Mouse (Mus musculus) kidney, postnatal 0 days (tissue): Measurements from ENCODE around the gene Cnr1. TPM values are rescaled to one million over a fixed set of nuclear protein-coding genes. Genes with fewer than 3 reads are reported as not detected.

Experiments used
- ATAC-seq: fragments of 200-750 bp; cut with Nextera tagmentation; replicated peaks from 2 replicates; pipeline ENCODE4 v1.8.0; 2017; ENCODE audit warnings: low read depth, moderate number of reproducible peaks, moderate TSS enrichment, moderate library complexity; ENCODE audit not compliant: low FRiP score
- DNase-seq: peaks from one replicate; pipeline ENCODE4 v3.0.0-alpha.2; 2016; ENCODE audit warnings: low spot score
- H3K27ac ChIP-seq: fragments of 300-500 bp; sonication (generic); 2 replicates; pipeline ENCODE4 v1.5.1; 2014; ENCODE audit warnings: mild to moderate bottlenecking
- H3K27me3 ChIP-seq: fragments of 300-500 bp; sonication (generic); 2 replicates; pipeline ENCODE4 v1.6.1; 2014; ENCODE audit warnings: low read length, mixed read lengths; ENCODE audit not compliant: insufficient read depth
- H3K36me3 ChIP-seq: fragments of 300-500 bp; sonication (generic); 2 replicates; pipeline ENCODE4 v1.6.1; 2014; ENCODE audit warnings: low read length, mixed read lengths; ENCODE audit not compliant: insufficient read depth
- H3K4me1 ChIP-seq: fragments of 300-500 bp; sonication (generic); replicated peaks from 2 replicates; pipeline ENCODE4 v1.6.1; 2014; ENCODE audit warnings: antibody characterized with exemption, low read length, mixed read lengths; ENCODE audit not compliant: insufficient read depth
- H3K4me2 ChIP-seq: fragments of 300-500 bp; sonication (generic); 2 replicates; pipeline ENCODE4 v1.6.1; 2014; ENCODE audit warnings: mild to moderate bottlenecking, low read length, moderate library complexity, mixed read lengths
- H3K4me3 ChIP-seq: fragments of 300-500 bp; sonication (generic); replicated peaks from 2 replicates; pipeline ENCODE4 v1.5.1; 2014; ENCODE audit warnings: low read depth, low read length
- H3K9ac ChIP-seq: fragments of 300-500 bp; sonication (generic); 2 replicates; pipeline ENCODE4 v1.6.1; 2014; ENCODE audit warnings: low read depth, low read length
- H3K9me3 ChIP-seq: fragments of 300-500 bp; sonication (generic); replicated peaks from 2 replicates; pipeline ENCODE4 v1.6.1; 2016; ENCODE audit warnings: low read length, inconsistent platforms, mixed read lengths
- CTCF ChIP-seq: IDR thresholded peaks from 2 replicates; pipeline ENCODE4 v1.5.1; 2016; ENCODE audit warnings: antibody characterized with exemption, low read depth, mild to moderate bottlenecking, moderate library complexity
- WGBS: fragments of 180-500 bp; shearing (Covaris S2); extraction: QIAGEN DNeasy Blood & Tissue Kit; methylation state at CpG from one replicate; pipeline ENCODE4 v1.1.7; 2014; 5-methylcytosine and 5-hydroxymethylcytosine counted together
- polyA plus RNA-seq: library from polyadenylated mRNA; unstranded; fragments of >200 nt; fragmentation: Nextera tagmentation; extraction: Ambion mirVana; gene quantifications from 2 replicates; pipeline ENCODE4 v1.2.1, GENCODE M21; 2015

Gene Cnr1
- polyA plus RNA-seq: 0.25 and 0.26 TPM in 2 replicates

- under 1% methylated on average over 68 of the region's 77 CpGs for WGBS
- Histone ChIP-seq H3K4me1 (peaks cover 10% of the 10 kb centered on the region), H3K4me2 (peak within 1 kb of the TSS; percentile 69), H3K4me3 (peak within 1 kb of the TSS; percentile 55), H3K27me3 (peaks cover 31% of the 10 kb centered on the region; the same call in 1 of the 2 replicates), H3K36me3 (no peaks in the 10 kb centered on the region), H3K9ac (peak within 1 kb of the TSS; percentile 57), H3K27ac (no peak within 1 kb of the TSS), H3K9me3 (no peaks in the 10 kb centered on the region)
- DNase-seq (peak; percentile 87), ATAC-seq (peak; percentile 96)
- TF ChIP-seq CTCF: peak; percentile 13; the same call in 1 of the 2 replicates
These were observed at the start of gene Cnr1 for GRCm38 (mm10) chr4:33924234-33924888. Gene Cnr1 (plus strand): TSS chr4:33924593.

GRCm38 (mm10) chr4:33879944-33880343, 44.4 kb upstream of the Cnr1 start:
- H3K9ac ChIP-seq: no peak overlapping the region
- ATAC-seq (no peak), DNase-seq (no peak)
- H3K9me3 ChIP-seq: no peaks in the 10 kb centered on the region; the same call in 1 of the 2 replicates
- H3K4me2 ChIP-seq: no peak overlapping the region
- no peak overlapping the region for H3K27ac ChIP-seq
- H3K4me1 ChIP-seq: no peaks in the 10 kb centered on the region
- TF ChIP-seq CTCF: no peak
- WGBS: 93% methylated on average over 3 of the region's 3 CpGs
- no peak overlapping the region for H3K4me3 ChIP-seq
- H3K27me3 ChIP-seq: no peaks in the 10 kb centered on the region
- H3K36me3 ChIP-seq: no peaks in the 10 kb centered on the region

DNA sequence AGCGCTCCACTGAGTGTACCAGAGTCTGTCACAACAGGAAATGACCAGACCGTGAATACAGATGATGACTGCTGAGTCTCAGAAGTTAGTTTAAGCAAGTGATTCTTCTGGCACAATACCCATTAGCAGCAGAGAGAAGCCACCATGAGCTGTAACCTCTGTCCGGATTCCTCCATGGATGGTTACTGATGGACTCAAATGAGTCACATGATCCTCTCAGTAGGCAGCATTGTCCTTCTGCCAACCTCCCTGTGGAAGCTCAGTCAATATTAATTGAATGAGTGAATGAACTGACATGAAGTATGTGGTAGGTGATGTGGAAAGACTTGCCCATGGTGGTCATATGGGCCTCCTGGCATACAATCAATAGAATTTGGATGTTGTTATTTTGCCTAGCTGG, 38.4 kb upstream of the Cnr1 start:
- no peak overlapping the region for H3K27ac ChIP-seq
- H3K4me1 ChIP-seq: no peaks in the 10 kb centered on the region
- DNase-seq (no peak), ATAC-seq (no peak)
- TF ChIP-seq CTCF: no peak
- H3K36me3 ChIP-seq: no peaks in the 10 kb centered on the region
- no peaks in the 10 kb centered on the region; the same call in 1 of the 2 replicates for H3K9me3 ChIP-seq
- no peak overlapping the region for H3K4me2 ChIP-seq
- no peaks in the 10 kb centered on the region for H3K27me3 ChIP-seq
- WGBS: 76% methylated on average over 3 of the region's 3 CpGs
- H3K9ac ChIP-seq: no peak overlapping the region
- no peak overlapping the region for H3K4me3 ChIP-seq

- Histone ChIP-seq H3K36me3 (no peaks in the 10 kb centered on the region), H3K4me2 (no peak overlapping the region), H3K9ac (no peak overlapping the region), H3K4me3 (no peak overlapping the region), H3K4me1 (no peaks in the 10 kb centered on the region), H3K27me3 (no peaks in the 10 kb centered on the region), H3K9me3 (no peaks in the 10 kb centered on the region), H3K27ac (no peak overlapping the region)
- no peak for TF ChIP-seq CTCF
- ATAC-seq: no peak
- no peak for DNase-seq
- WGBS: 60% methylated on average over 2 of the region's 2 CpGs
These were observed 34.4 kb upstream of the Cnr1 start for GRCm38 (mm10) chr4:33889976-33890375.

GRCm38 (mm10) chr4:33892178-33892869, 32.1 kb upstream of the Cnr1 start:
- DNase-seq: peak; percentile 50
- Histone ChIP-seq H3K4me1 (no peaks in the 10 kb centered on the region), H3K9ac (no peak overlapping the region), H3K27me3 (no peaks in the 10 kb centered on the region), H3K4me2 (no peak overlapping the region), H3K4me3 (no peak overlapping the region), H3K9me3 (no peaks in the 10 kb centered on the region), H3K27ac (no peak overlapping the region), H3K36me3 (no peaks in the 10 kb centered on the region)
- WGBS: 14% methylated on average over 7 of the region's 7 CpGs
- no peak for TF ChIP-seq CTCF
- no peak for ATAC-seq

DNA sequence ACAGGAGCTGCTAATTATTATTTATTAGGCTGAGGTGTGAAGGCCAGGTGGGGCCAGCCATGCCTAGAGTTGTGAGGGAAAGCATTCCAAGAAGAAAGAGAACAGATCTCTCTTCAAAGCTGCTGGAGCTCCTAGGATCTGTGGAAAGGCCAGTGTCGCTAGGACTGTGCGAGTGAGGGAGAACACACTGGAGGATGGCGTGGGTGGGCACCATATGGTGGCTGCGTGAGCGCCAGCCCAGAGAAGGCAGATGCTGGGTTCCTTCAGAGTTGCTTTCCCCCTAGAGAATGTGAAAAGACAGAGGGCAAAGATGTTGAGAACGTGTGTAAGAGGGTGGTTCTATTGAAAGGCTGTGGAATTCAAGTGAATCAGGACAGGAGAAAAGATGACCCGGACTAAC, 30.6 kb upstream of the Cnr1 start:
- H3K36me3 ChIP-seq: no peaks in the 10 kb centered on the region
- 47% methylated on average over 7 of the region's 7 CpGs for WGBS
- DNase-seq (no peak), ATAC-seq (no peak)
- H3K9ac ChIP-seq: no peak overlapping the region
- H3K4me1 ChIP-seq: no peaks in the 10 kb centered on the region
- no peak overlapping the region for H3K27ac ChIP-seq
- no peaks in the 10 kb centered on the region for H3K27me3 ChIP-seq
- H3K4me2 ChIP-seq: no peak overlapping the region
- H3K4me3 ChIP-seq: no peak overlapping the region
- H3K9me3 ChIP-seq: no peaks in the 10 kb centered on the region
- TF ChIP-seq CTCF: no peak
